Mouse (Mus musculus): ENCODE results near the gene Mup1. TPM values are rescaled to one million over a fixed set of nuclear protein-coding genes. Genes with fewer than 3 reads are reported as not detected.
"Not testable (repeated sequence)": the region's sequence is repeated elsewhere in the genome, so short reads cannot be mapped to it uniquely, and the experiment has no call there.

The Mup1 gene
- not detected in 2 replicates for polyA plus RNA-seq (2015; fragmentation: Nextera tagmentation; extraction: Ambion mirVana)

GRCm38 (mm10) chr4:60501860-60502259, at the start of gene Mup1:
Gene Mup1, minus strand, starts transcription at chr4:60501960.
- not testable (repeated sequence) for H3K4me3 ChIP-seq (ENCODE audit: low read length); ATAC-seq; H3K4me2 ChIP-seq (ENCODE audit: low read depth, low read length); H3K36me3 ChIP-seq (ENCODE audit: control insufficient read depth, insufficient read depth, low read length); H3K9ac ChIP-seq (ENCODE audit: low read depth, low read length); H3K4me1 ChIP-seq (ENCODE audit: control insufficient read depth, insufficient read depth, low read length); H3K27me3 ChIP-seq (replicated peaks; ENCODE audit: control insufficient read depth, insufficient read depth, low read length); H3K9me3 ChIP-seq (ENCODE audit: control insufficient read depth, low read length); H3K27ac ChIP-seq (ENCODE audit: low read length)
- WGBS = 67% methylated on average over 3 of the region's 4 CpGs

Other genes with a start within 250 kb of the Mup1 start
- gene Mup9, start 80.0 kb downstream of the Mup1 start, polyA plus RNA-seq (2015; fragmentation: Nextera tagmentation; extraction: Ambion mirVana) = not detected in 2 replicates
- gene Mup10, start 80.2 kb upstream of the Mup1 start, polyA plus RNA-seq (2015; fragmentation: Nextera tagmentation; extraction: Ambion mirVana) = not detected in 2 replicates
- gene Mup11, start 160.5 kb upstream of the Mup1 start, polyA plus RNA-seq (2015; fragmentation: Nextera tagmentation; extraction: Ambion mirVana) = not detected in 2 replicates
- gene Mup12, start 239.4 kb upstream of the Mup1 start, polyA plus RNA-seq (2015; fragmentation: Nextera tagmentation; extraction: Ambion mirVana) = not detected in 2 replicates